Mouse (Mus musculus) CH12.LX (cell line): ENCODE data around the gene Rex1bd.

Experiments used
- CHD2 ChIP-seq: IDR thresholded peaks from 2 replicates; pipeline ENCODE4 v1.6.1; 2011; ENCODE audit warnings: low read length, improper control_type of control experiment
- CTCF ChIP-seq, 2 experiments: IDR thresholded peaks in 1 of 2; conservative IDR thresholded peaks in 1 of 2; 2 replicates each; pipeline ENCODE4 v1.5.1; 2011 to 2012; ENCODE audit warnings: low read depth in 2 of 2, low read length in 2 of 2, improper control_type of control experiment in 1 of 2, inconsistent platforms in 1 of 2, mild to moderate bottlenecking in 1 of 2, moderate library complexity in 1 of 2
- E2F4 ChIP-seq: IDR thresholded peaks from 2 replicates; pipeline ENCODE4 v1.6.1; 2011; ENCODE audit warnings: low read depth, low read length, improper control_type of control experiment; ENCODE audit not compliant: insufficient replicate concordance
- EP300 ChIP-seq: IDR thresholded peaks from 2 replicates; pipeline ENCODE4 v1.6.1; 2011; ENCODE audit warnings: low read length, improper control_type of control experiment
- HCFC1 ChIP-seq: IDR thresholded peaks from 2 replicates; pipeline ENCODE4 v1.6.1; 2012; ENCODE audit warnings: low read depth, mild to moderate bottlenecking, inconsistent platforms, low read length, improper control_type of control experiment
- MAX ChIP-seq: IDR thresholded peaks from 2 replicates; pipeline ENCODE4 v1.6.1; 2011; ENCODE audit warnings: low read length, improper control_type of control experiment
- MAZ ChIP-seq: IDR thresholded peaks from 2 replicates; pipeline ENCODE4 v1.6.1; 2012; ENCODE audit warnings: low read depth, mild to moderate bottlenecking, inconsistent platforms, low read length, improper control_type of control experiment, moderate library complexity
- MXI1 ChIP-seq: IDR thresholded peaks from 2 replicates; pipeline ENCODE4 v1.6.1; 2011; ENCODE audit warnings: mild to moderate bottlenecking, low read depth, low read length, improper control_type of control experiment
- MYC ChIP-seq: IDR thresholded peaks from 2 replicates; pipeline ENCODE4 v1.6.1; 2011; ENCODE audit warnings: low read depth, mild to moderate bottlenecking, improper control_type of control experiment, low read length
- POLR2A ChIP-seq: IDR thresholded peaks from 2 replicates; pipeline ENCODE4 v1.6.1; 2011; ENCODE audit warnings: low read depth, mild to moderate bottlenecking, improper control_type of control experiment, low read length
- RAD21 ChIP-seq: IDR thresholded peaks from 2 replicates; pipeline ENCODE4 v1.6.1; 2011; ENCODE audit warnings: low read depth, mild to moderate bottlenecking, low read length, improper control_type of control experiment, moderate library complexity
- SMC3 ChIP-seq: IDR thresholded peaks from 2 replicates; pipeline ENCODE4 v1.6.1; 2011; ENCODE audit warnings: low read depth, low read length, improper control_type of control experiment
- USF1 ChIP-seq: IDR thresholded peaks from 2 replicates; pipeline ENCODE4 v1.6.1; 2014; ENCODE audit warnings: low read depth, mild to moderate bottlenecking, inconsistent platforms, low read length, improper control_type of control experiment

DNA sequence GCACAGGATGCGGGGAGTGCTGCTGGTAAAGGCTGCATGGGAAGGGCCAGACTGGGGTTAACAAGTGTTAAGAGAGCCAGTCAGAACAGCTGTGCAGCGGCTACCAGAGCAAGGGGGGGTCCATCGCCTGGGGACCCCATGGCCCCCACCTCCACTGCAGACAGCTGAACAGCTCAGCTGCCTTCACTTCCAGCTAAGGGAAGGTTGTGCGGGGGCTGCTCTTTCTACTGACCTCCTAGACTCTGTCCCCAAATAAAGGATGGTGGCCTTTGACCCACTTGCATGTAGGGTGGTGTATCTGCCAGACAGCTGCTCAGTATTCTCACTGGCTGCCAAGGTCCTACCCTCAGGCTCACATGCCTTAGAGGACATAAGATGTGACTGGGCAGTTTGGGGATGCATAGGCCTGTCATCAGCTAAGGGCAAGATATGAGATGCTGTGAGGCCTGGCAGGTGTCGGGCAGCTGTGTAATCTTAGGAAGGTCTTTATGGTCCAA lies 39.3 kb downstream of the Rex1bd start:
- no peak for TF ChIP-seq CTCF (conservative IDR thresholded peaks at IDR 0.05 in 1 of 2, IDR thresholded peaks at IDR 0.05 in 1 of 2; ENCODE audit: low read depth in 2 of 2, low read length in 2 of 2)
- TF ChIP-seq POLR2A: no peak
- TF ChIP-seq MAZ: no peak
- TF ChIP-seq CHD2: no peak
- TF ChIP-seq USF1: no peak
- TF ChIP-seq EP300: no peak
- no peak for TF ChIP-seq RAD21
- TF ChIP-seq SMC3: no peak
- TF ChIP-seq MXI1: no peak
- TF ChIP-seq MAX: no peak
- TF ChIP-seq E2F4: no peak
- TF ChIP-seq HCFC1: no peak
- TF ChIP-seq MYC: no peak
